Mouse (Mus musculus) ovary, adult 10 weeks (tissue): ENCODE measurements around the gene Tas2r103. TPM values are rescaled to one million over a fixed set of nuclear protein-coding genes. Genes with fewer than 3 reads are reported as not detected.

ENCODE experiments used
- polyA plus RNA-seq: library from polyadenylated mRNA; stranded (reverse); fragments of 350-450 nt; fragmentation: Illumina TruSeq; extraction: RNeasy Lipid Tissue Mini Kit (QIAGEN cat#74804); gene quantifications from one replicate; pipeline ENCODE4 v1.2.3, GENCODE M21; 2014

Tas2r103 gene
- polyA plus RNA-seq = not detected

DNA sequence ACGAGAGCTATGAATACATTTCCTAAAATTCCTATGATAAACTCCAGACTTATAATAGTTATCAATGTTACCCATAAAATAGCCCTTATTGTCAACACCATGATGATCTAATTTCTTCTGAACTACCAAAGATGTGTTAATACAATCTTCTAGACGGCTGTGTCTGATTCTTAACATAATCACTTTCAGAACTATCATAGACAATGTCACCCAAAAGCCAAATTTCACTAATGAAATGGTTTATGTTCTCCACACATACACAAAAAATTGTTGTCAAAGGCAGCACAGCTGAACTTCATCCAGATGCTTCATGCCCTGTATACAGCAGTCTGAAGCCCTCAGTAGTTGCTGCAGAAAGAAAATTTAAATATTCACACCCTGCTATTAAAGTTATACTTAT lies at the start of gene Tas2r103:
Gene Tas2r103, minus strand, starts transcription at position 101 of the 400 bp plus-strand sequence.

DNA sequence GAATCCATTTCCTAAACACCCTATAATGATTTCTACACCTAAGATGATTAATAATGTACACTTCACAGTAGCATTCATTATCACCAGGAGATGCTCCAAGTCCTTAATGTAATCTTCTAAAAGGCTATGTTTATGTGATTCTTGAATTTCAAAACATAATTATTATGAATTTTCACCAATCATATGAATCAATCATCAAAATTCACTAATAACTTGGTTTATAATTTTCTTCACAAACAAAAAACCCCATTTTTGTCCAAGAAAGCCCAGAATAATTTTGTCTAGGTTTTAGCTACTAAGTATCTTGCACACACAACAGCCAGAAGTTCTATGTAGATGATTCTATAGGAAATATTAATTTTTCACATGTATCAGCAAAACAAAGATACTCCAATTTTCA lies 18.8 kb upstream of the Tas2r103 start, which contains the start of gene Tas2r140:
Gene Tas2r140, minus strand, starts transcription at position 101 of the 400 bp plus-strand sequence.

Other genes starting within 250 kb of the Tas2r103 start
- gene Tas2r117, start 234.3 kb downstream of the Tas2r103 start, polyA plus RNA-seq = not detected
- not detected for gene Tas2r123, start 190.0 kb downstream of the Tas2r103 start, polyA plus RNA-seq
- not detected for gene Tas2r116, start 181.7 kb downstream of the Tas2r103 start, polyA plus RNA-seq
- gene Tas2r110, start 169.1 kb downstream of the Tas2r103 start, polyA plus RNA-seq = not detected
- not detected for gene Tas2r113, start 144.1 kb downstream of the Tas2r103 start, polyA plus RNA-seq
- not detected for gene Tas2r125, start 127.5 kb downstream of the Tas2r103 start, polyA plus RNA-seq
- not detected for gene Tas2r129, start 86.0 kb downstream of the Tas2r103 start, polyA plus RNA-seq
- gene Tas2r131, start 79.2 kb downstream of the Tas2r103 start, polyA plus RNA-seq = not detected
- gene Tas2r109, start 56.1 kb downstream of the Tas2r103 start, polyA plus RNA-seq = not detected
- not detected for gene Tas2r140, start 18.7 kb upstream of the Tas2r103 start, polyA plus RNA-seq
- 315 TPM for gene Smim10l1, start 67.8 kb upstream of the Tas2r103 start, polyA plus RNA-seq